Mouse (Mus musculus): ENCODE data around the gene Shroom3.
A peak's percentile ranks its signal among the peaks of the same experiment; 100 is the strongest.

The Shroom3 gene

GRCm38 (mm10) chr5:92980393-92980792 is 297.2 kb downstream of the Shroom3 start:
- no peak for DNase-seq (ENCODE audit: low spot score)

GRCm38 (mm10) chr5:92980862-92981261 is 297.6 kb downstream of the Shroom3 start:
- DNase-seq (ENCODE audit: low spot score), result no peak

DNA sequence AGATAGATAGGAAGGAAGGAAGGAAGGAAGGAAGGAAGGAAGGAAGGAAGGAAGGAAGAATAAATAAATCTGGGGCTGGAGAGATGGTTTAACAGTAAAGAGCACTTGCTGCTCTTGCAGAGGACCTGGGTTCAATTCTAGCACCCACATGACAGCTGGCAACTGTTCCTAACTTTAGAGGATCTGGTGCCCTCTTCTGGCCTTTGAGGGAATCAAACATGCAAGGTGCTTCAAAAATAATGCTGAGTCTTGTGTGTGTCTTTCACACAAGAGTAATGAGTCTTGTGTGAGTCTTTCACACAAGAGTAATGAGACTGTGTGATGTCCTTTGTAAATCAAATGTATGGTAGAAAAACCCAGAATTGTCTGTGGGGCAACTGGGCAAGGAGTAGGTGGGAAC is 299.4 kb downstream of the Shroom3 start:
- no peak for DNase-seq (ENCODE audit: low spot score)

DNA sequence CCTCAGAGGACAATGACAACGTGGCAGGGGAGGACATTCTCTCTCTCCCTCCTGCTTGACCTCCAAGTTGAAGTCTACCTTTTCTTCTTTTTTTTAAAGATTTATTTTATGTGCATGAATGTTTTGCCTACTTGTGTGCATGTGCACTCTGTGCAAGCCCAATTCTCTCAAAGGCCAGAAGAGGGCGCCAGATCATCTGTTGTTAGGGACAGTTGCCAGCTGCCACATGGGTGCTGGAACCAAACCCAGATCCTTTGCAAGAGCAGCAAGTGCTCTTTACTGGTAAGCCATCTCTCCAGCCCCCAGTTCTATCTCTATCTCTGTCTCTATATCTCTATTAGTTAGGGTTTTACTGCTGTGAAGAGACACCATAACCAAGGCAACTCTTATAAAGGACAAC is 300.7 kb downstream of the Shroom3 start:
- no peak for DNase-seq (ENCODE audit: low spot score)

DNA sequence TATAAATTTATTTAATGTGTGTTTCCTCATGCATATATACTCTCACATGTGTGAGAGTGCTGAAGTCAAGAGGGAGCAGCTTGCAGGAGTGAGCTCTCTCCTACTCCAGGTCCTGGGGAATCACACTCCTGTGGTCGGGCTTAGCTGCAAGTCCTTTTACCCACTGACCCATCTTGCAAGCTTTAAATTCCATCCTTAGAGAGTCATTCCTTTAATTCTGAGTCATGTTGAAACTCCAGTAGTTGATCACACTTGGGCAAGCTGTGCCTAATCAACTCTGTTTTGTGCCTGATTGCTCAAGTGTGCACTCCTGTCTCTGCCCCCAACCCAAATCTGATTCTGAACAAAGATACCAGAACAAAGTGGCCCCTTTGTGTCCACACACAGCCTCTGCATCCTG is 301.5 kb downstream of the Shroom3 start:
- DNase-seq (ENCODE audit: low spot score), result no peak

- no peak for DNase-seq (ENCODE audit: low spot score)
These were observed 302.2 kb downstream of the Shroom3 start for GRCm38 (mm10) chr5:92985391-92985790.

- no peak for DNase-seq (ENCODE audit: low spot score)
These were observed 303.7 kb downstream of the Shroom3 start for GRCm38 (mm10) chr5:92986651-92987610.

GRCm38 (mm10) chr5:92987891-92988768 is 304.9 kb downstream of the Shroom3 start:
- no peak for DNase-seq (ENCODE audit: low spot score)

DNA sequence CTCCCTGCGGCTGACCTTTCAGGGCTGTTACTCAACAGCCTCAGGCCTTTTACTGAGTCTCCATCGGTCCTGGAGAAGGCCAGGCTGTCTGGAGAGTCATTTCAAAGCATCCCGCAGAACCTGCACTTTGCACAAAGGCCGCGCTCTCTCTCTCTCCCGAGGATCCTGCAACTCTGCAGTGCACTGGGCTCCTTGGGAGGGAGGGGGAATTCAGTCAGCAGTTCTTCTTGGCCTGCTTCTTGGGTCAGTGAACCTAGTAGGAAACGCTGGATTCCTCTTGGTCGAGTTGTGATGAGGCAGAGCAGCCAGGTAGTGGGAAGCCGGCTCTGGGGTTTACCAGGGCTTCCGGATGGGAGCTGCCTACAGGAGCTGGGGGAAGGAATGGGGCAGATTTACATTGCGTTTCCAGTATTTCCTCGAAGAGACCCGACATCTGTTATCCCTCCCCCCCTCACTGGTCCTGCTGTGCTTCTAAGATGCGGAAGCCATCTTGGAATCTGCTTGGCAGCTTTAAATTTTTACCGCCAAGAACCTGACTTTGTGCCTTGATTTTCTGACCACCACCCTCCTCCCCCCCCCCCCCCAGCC is 305.6 kb downstream of the Shroom3 start:
- DNase-seq (ENCODE audit: low spot score), result no peak

DNA sequence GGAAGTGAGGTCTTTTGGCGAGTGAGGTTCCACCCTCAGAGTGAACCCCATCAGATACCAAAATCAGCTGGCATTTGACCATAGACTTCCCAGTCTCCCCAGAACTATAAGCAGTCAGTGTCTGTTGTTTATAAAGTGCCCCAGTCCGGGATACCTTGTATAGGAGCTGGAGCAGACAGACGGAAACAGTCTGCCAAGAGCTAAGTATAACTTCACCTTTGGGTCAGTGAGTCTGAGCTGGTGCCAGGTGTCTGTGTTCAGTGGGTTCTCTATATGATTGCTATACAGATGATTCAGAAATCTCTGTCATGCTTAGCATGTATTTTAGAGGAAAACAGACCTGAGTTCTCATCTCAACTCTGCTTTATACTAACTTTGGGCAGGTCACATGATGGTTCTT is 308.9 kb downstream of the Shroom3 start:
- DNase-seq (ENCODE audit: low spot score), result no peak

- DNase-seq (ENCODE audit: low spot score), result no peak
These were observed 311.1 kb downstream of the Shroom3 start for GRCm38 (mm10) chr5:92994309-92994708.

GRCm38 (mm10) chr5:92994861-92995260 is 311.6 kb downstream of the Shroom3 start:
- DNase-seq (ENCODE audit: low spot score), result no peak

DNA sequence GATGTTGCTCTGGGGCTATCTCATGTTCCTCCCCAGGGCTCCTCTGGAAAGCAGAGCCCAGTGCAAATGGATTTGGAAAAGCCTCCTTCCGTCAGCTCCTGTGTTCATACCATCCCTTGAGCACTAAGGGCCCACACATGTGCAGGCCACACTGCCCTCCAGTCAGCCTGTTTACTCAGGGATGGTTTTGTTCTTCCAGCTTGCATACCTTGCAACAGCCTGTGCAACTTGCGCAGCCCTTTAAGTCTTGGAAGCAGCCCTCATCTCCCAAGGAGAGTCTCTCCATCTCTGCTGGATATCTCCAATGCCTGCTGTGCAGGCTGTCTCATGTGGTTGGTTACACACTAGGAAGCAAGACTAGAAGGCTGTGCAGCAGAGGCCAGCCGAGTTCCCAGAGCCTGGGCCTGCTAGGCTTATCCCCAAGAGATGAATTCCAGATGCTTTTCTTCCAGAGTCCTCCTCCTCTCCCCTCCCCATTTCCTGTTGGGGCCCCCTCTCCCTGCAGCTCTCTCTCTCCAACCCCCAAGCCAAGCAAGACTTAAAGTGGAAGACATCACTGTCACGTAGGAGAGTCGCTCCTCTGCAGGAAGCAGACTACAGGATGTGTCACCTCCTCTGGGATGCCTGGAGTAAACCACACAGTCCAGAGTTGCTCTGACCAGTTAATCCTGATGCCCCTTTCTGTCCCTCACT is 314.3 kb downstream of the Shroom3 start:
- DNase-seq (ENCODE audit: low spot score), result no peak

DNA sequence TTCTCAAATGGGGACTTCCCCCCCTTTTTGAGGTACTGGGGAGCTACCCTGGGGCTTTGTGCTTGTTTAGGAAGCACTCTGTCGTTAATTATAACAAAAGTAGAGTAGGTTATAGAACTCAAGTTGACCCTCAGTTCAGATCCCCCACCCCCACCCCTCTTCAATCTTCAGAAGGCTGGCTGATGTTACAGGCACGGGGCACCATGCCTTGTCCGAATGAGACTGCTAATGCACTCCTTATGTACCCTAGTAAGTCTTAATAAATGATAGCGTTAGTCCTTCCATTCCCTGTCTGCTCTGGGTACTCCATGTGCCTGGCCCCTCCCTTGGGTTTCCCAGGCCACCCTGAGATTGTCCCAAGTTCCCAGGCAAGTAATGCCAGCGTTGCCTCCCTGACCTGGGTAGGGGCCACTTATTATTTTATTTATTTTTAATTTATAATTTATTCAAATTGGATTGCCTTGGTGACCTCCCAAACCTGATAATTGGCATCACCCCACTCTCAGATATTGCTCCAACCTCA is 315.3 kb downstream of the Shroom3 start:
- no peak for DNase-seq (ENCODE audit: low spot score)

DNA sequence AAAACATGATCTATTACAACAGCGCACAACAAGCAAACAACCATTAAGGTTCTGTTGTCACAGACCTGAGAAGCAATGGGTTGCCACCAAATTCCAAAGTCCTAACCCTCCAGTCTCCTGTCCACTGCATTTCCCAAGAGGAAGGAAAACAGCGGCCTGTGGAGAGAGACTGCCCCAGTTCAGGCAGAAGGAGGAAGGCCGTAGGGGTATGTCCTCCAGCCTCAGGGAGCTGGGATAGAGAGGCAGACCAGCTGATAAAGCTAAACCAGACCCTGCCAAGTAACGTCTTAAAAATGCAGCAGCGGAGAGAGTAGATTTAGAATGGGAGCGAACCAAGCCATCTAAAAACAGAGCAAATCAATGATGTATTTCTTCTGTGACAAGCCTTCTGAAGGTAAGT is 316.8 kb downstream of the Shroom3 start:
- no peak for DNase-seq (ENCODE audit: low spot score)

DNA sequence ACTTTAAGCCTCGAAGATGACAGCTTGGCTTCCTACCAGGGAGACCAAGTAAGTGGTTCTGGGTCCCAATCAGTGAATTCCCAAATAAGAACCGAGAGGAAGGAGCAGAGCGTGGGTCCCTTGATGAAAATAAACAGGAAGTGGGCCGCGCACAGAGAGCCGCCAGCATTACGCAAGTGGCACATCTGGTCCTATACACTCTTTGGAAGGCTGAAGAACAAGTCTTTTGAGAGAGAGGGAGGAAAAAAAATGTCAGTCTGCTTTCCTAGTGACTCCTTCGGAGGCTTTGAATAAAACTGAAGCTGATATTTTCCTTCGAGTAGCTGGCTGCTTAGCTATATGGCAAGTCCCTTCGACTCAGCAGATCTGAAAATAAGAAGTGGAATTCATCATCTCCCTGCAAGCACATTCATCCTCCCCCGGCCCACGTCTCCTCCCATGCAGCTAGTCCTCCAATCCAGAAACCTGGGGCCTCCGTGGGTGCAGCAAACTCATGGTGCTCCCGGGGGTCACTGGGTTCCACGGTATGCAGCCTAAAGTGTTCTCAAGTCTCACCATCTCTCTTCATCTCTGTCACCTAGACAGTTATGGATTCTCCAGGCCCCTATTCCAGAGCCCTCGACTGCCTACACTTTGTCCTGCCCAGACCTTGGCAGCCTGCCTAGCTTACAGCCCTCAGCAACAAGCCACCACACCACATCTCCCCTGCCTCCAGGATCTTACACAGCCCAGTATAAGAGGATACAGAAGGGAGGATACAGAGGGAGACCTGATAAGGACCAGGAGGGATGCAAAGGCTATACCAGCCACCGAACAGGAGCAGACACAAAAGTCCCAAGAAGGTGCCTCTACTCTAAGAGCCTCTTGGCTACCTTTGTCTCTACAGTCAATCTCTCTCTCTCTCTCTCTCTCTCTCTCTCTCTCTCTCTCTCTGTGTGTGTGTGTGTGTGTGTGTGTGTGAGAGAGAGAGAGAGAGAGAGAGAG is 317.8 kb downstream of the Shroom3 start:
- peak; percentile 52 for DNase-seq (ENCODE audit: low spot score)

GRCm38 (mm10) chr5:93002615-93003014 is 319.4 kb downstream of the Shroom3 start:
- DNase-seq (ENCODE audit: low spot score), result no peak

GRCm38 (mm10) chr5:93005229-93005814 is 322.1 kb downstream of the Shroom3 start:
- peak; percentile 62 for DNase-seq (ENCODE audit: low spot score)

DNA sequence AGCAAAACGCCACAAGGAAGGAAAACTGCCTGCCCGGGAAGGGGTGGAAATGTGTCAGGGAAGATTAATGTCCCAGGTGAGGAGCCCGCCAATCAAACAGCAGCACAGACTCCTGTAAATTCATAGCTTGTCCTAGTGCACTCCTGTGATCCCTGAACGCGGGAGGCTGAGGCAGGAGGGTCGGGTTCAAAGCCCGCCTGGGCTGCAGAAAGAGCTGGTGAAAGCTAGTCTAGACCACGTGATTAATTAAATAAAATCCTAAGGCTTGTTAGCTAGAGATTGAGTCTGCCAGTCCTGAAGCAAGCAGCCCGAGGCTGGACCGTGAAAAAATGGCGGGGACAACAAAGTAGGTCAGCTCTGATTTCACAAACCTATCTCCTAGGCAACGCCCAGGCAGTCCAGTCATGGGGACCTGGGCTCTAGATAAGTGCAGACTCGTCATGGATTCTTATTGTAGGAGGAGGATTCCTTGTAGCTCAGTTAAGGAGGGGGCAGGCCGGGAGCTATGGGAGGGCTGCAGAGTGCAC is 322.6 kb downstream of the Shroom3 start:
- DNase-seq (ENCODE audit: low spot score), result peak; percentile 50

- DNase-seq (ENCODE audit: low spot score), result no peak
These were observed 325.0 kb downstream of the Shroom3 start for GRCm38 (mm10) chr5:93008256-93008655.

Measured in testis, postnatal 10 days (tissue).